Mouse (Mus musculus) layer of hippocampus, adult 18-20 months (tissue): Measurements from ENCODE around the gene Sec23ip. TPM values are rescaled to one million over a fixed set of nuclear protein-coding genes. Genes with fewer than 3 reads are reported as not detected.
A peak's percentile ranks its signal among the peaks of the same experiment; 100 is the strongest.

Experiments used
- DNase-seq, 2 experiments: peaks; one replicate each; pipeline ENCODE4 v3.0.0; 2022; ENCODE audit warnings: low spot score in 2 of 2
- microRNA-seq, 2 experiments: library from miRNA; unstranded; fragments of <30 nt; microRNA quantifications; one replicate each; pipeline ENCODE4 v1.2.0; 2021
- total RNA-seq, 2 experiments: library from RNA; stranded (reverse); gene quantifications; 2 replicates each; pipeline ENCODE4 v1.2.3; 2021

Sec23ip gene
- total RNA-seq, 2 experiments from 2014 or later: 49.7 to 50.6 TPM

- no peak for DNase-seq
These were observed 32.5 kb downstream of the Sec23ip start for GRCm38 (mm10) chr7:128777201-128777600.

- DNase-seq: peak; percentile 39 to 73
These were observed 34.6 kb downstream of the Sec23ip start for GRCm38 (mm10) chr7:128779305-128779704.

- DNase-seq: no peak
These were observed 37.1 kb downstream of the Sec23ip start for GRCm38 (mm10) chr7:128781846-128782245.

GRCm38 (mm10) chr7:128790045-128790444 is 45.3 kb downstream of the Sec23ip start:
- no peak for DNase-seq

GRCm38 (mm10) chr7:128793464-128793863 is 48.7 kb downstream of the Sec23ip start:
- no peak for DNase-seq

GRCm38 (mm10) chr7:128824986-128825563 is 80.3 kb downstream of the Sec23ip start:
- no peak for DNase-seq

- DNase-seq: no peak
These were observed 87.8 kb downstream of the Sec23ip start for GRCm38 (mm10) chr7:128832455-128833081.

- DNase-seq: no peak
These were observed 88.5 kb downstream of the Sec23ip start for GRCm38 (mm10) chr7:128833196-128833595.

Small RNA genes within 50 kb of the gene (microRNA-seq; reads per million reads assigned to microRNA genes)
- gene Gm25778: 0 reads per million in 2 experiments

Other genes starting within 250 kb of the Sec23ip start
- gene Bag3, start 221.3 kb upstream of the Sec23ip start, total RNA-seq: 10 to 100 TPM; 16.0 to 16.3 TPM
- gene Inpp5f, start 133.6 kb upstream of the Sec23ip start, total RNA-seq: 100 to 1,000 TPM; 107 to 113 TPM
- 10 to 100 TPM; 27.4 to 28.1 TPM for gene Mcmbp, start 4.4 kb upstream of the Sec23ip start, total RNA-seq